Mouse (Mus musculus) C2C12 (cell line): ENCODE results near the gene Lpin2. TPM values are rescaled to one million over a fixed set of nuclear protein-coding genes. Genes with fewer than 3 reads are reported as not detected.

Source experiments
- H3K27me3 ChIP-seq: one replicate; pipeline ENCODE4 v1.6.1; 2011; ENCODE audit not compliant: control insufficient read depth, insufficient read depth, insufficient read length
- H3K36me3 ChIP-seq: one replicate; pipeline ENCODE4 v1.6.1; 2011; ENCODE audit not compliant: control insufficient read depth, insufficient read depth
- H3K4me3 ChIP-seq: one replicate; pipeline ENCODE4 v1.5.1; 2011; ENCODE audit warnings: mild to moderate bottlenecking, control low read depth; ENCODE audit not compliant: poor library complexity, insufficient read depth, severe bottlenecking
- H3K79me2 ChIP-seq: one replicate; pipeline ENCODE4 v1.6.1; 2011; ENCODE audit not compliant: control insufficient read depth, insufficient read depth
- H3K79me3 ChIP-seq: one replicate; pipeline ENCODE4 v1.6.1; 2011; ENCODE audit warnings: low read depth, control low read depth
- H3ac ChIP-seq: one replicate; pipeline ENCODE3; 2011; ENCODE audit warnings: low read depth; ENCODE audit not compliant: control insufficient read depth, insufficient read length
- CEBPB ChIP-seq: IDR thresholded peaks from one replicate; pipeline ENCODE4 v1.6.1; 2011; ENCODE audit warnings: low read depth, mild to moderate bottlenecking, control low read depth, moderate library complexity
- CTCF ChIP-seq: IDR thresholded peaks from one replicate; pipeline ENCODE4 v1.5.1; 2011; ENCODE audit not compliant: control insufficient read depth, insufficient read depth, insufficient read length
- FOSL1 ChIP-seq: IDR thresholded peaks from one replicate; pipeline ENCODE4 v1.8.0; 2011; ENCODE audit warnings: mild to moderate bottlenecking, low read length; ENCODE audit not compliant: poor library complexity, insufficient read depth, severe bottlenecking
- MAX ChIP-seq: IDR thresholded peaks from one replicate; pipeline ENCODE4 v1.6.1; 2011; ENCODE audit warnings: mild to moderate bottlenecking, control low read depth
- MYOD1 ChIP-seq: IDR thresholded peaks from one replicate; pipeline ENCODE4 v1.6.1; 2011; ENCODE audit warnings: low read depth; ENCODE audit not compliant: control insufficient read depth, insufficient read length
- MYOG ChIP-seq: IDR thresholded peaks from one replicate; pipeline ENCODE4 v1.6.1; 2011; ENCODE audit not compliant: control insufficient read depth, insufficient read length; ENCODE audit errors: extremely low read depth
- USF1 ChIP-seq: IDR thresholded peaks from one replicate; pipeline ENCODE4 v1.6.1; 2011; ENCODE audit warnings: low read depth, mild to moderate bottlenecking, control low read depth, moderate library complexity
- polyA plus RNA-seq: library from polyadenylated mRNA; unstranded; fragments of >200 nt; fragmentation: generic; extraction: Trizol; gene quantifications from one replicate; pipeline ENCODE4 v1.2.1, GENCODE M21; 2012; ENCODE audit warnings: missing spikeins

Lpin2 gene
- polyA plus RNA-seq, 1 experiment: 9.3 TPM

GRCm38 (mm10) chr17:71231998-71232397 is 49.6 kb downstream of the Lpin2 start:
- H3K4me3 ChIP-seq: no peak overlapping the region
- no peaks in the 10 kb centered on the region for H3K79me2 ChIP-seq
- H3ac ChIP-seq: no peak overlapping the region
- H3K79me3 ChIP-seq: no peaks in the 10 kb centered on the region
- H3K27me3 ChIP-seq: no peaks in the 10 kb centered on the region
- TF ChIP-seq USF1 (no peak), CEBPB (no peak), MYOD1 (no peak), FOSL1 (no peak), CTCF (no peak), MYOG (no peak), MAX (no peak)
- H3K36me3 ChIP-seq: peaks cover 46% of the 10 kb centered on the region

- TF ChIP-seq USF1 (no peak), CEBPB (no peak), MYOD1 (no peak), MYOG (no peak), CTCF (no peak), MAX (no peak)
- Histone ChIP-seq H3K79me3 (no peaks in the 10 kb centered on the region), H3K4me3 (no peak overlapping the region), H3K36me3 (peaks cover 57% of the 10 kb centered on the region), H3K27me3 (no peaks in the 10 kb centered on the region), H3ac (no peak overlapping the region), H3K79me2 (no peaks in the 10 kb centered on the region)
Observed at GRCm38 (mm10) chr17:71233210-71233609, 50.9 kb downstream of the Lpin2 start.

- H3K4me3 ChIP-seq: no peak overlapping the region
- H3K79me3 ChIP-seq: no peaks in the 10 kb centered on the region
- no peak overlapping the region for H3ac ChIP-seq
- peaks cover 66% of the 10 kb centered on the region for H3K36me3 ChIP-seq
- H3K27me3 ChIP-seq: no peaks in the 10 kb centered on the region
- TF ChIP-seq MYOD1: no peak
- TF ChIP-seq CEBPB: no peak
- TF ChIP-seq MYOG: no peak
- no peak for TF ChIP-seq CTCF
- TF ChIP-seq MAX: no peak
- no peak for TF ChIP-seq USF1
- TF ChIP-seq FOSL1: no peak
- no peaks in the 10 kb centered on the region for H3K79me2 ChIP-seq
Observed at GRCm38 (mm10) chr17:71234041-71234594, 51.8 kb downstream of the Lpin2 start.

- Histone ChIP-seq H3K4me3 (no peak overlapping the region), H3K36me3 (peaks cover 65% of the 10 kb centered on the region), H3K79me2 (no peaks in the 10 kb centered on the region), H3K79me3 (no peaks in the 10 kb centered on the region), H3ac (no peak overlapping the region), H3K27me3 (no peaks in the 10 kb centered on the region)
- TF ChIP-seq CTCF (no peak), CEBPB (no peak)
Observed at GRCm38 (mm10) chr17:71235229-71235958, 53.0 kb downstream of the Lpin2 start.

- H3K79me3 ChIP-seq: no peaks in the 10 kb centered on the region
Observed at GRCm38 (mm10) chr17:71238494-71238893, 56.1 kb downstream of the Lpin2 start.

GRCm38 (mm10) chr17:71240811-71241210 is 58.5 kb downstream of the Lpin2 start:
- Histone ChIP-seq H3K4me3 (no peak overlapping the region), H3ac (no peak overlapping the region), H3K27me3 (no peaks in the 10 kb centered on the region), H3K79me3 (no peaks in the 10 kb centered on the region), H3K79me2 (no peaks in the 10 kb centered on the region), H3K36me3 (peaks cover 74% of the 10 kb centered on the region)
- no peak for TF ChIP-seq MYOG
- TF ChIP-seq FOSL1: no peak
- no peak for TF ChIP-seq MYOD1
- no peak for TF ChIP-seq CEBPB
- no peak for TF ChIP-seq CTCF
- TF ChIP-seq USF1: no peak
- TF ChIP-seq MAX: no peak

More at GRCm38 (mm10) chr17:71238494-71238893, 56.1 kb downstream of the Lpin2 start:
- H3K79me2 ChIP-seq: no peaks in the 10 kb centered on the region
- no peak overlapping the region for H3K4me3 ChIP-seq
- no peak overlapping the region for H3ac ChIP-seq
- H3K36me3 ChIP-seq: peaks cover 72% of the 10 kb centered on the region
- no peak for TF ChIP-seq MYOG
- no peak for TF ChIP-seq MYOD1
- no peak for TF ChIP-seq MAX
- no peak for TF ChIP-seq FOSL1
- no peak for TF ChIP-seq CEBPB
- no peak for TF ChIP-seq USF1
- TF ChIP-seq CTCF: no peak
- no peaks in the 10 kb centered on the region for H3K27me3 ChIP-seq
